Mouse (Mus musculus): ENCODE results near the gene Chn2.

DNA sequence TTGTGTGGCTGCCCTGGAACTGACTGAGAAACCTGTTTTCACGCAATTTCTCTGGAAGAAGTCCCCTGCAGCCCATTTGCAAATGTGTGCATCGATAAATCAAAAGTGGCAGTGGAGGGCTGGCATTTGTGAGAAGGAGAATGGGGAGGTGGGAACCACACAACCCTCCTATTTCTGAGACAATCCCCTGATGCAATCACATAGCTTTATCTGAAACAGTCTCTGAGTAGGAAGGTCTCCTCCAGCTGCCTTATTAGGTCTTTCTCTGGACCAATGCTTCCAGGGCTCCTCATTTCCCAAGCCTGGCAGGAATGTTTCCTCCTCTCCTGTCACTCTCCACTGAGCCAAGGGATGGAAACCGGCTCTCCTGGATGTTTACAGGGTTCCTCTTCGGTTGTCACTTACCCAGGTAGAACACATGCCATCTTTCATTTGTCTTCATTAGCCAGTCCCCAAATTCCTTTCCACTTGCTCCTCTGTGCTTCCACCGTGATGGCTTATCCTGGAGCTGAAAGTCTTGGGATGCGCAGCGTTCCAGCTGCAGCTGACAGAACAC lies 127.7 kb downstream of the Chn2 start:
- TF ChIP-seq CTCF (conservative IDR thresholded peaks at IDR 0.05; ENCODE audit: insufficient read depth, insufficient read length, low read depth, low read length) (no peak), POLR2A (IDR thresholded peaks at IDR 0.05; ENCODE audit: low read depth, low read length) (no peak)

All from kidney, adult 2 months (tissue).